Mouse (Mus musculus) heart, postnatal 36 days (tissue): ENCODE results near the gene Taf1c. TPM values are rescaled to one million over a fixed set of nuclear protein-coding genes. Genes with fewer than 3 reads are reported as not detected.

ENCODE experiments used
- total RNA-seq, 2 experiments: library from RNA; stranded (reverse); gene quantifications; 2 replicates each; pipeline ENCODE4 v1.2.3; 2021

Taf1c gene
- total RNA-seq, 2 experiments from 2014 or later: 3.6 to 3.8 TPM

Other genes with a start within 250 kb of the Taf1c start
- 100 to 1,000 TPM; 124 to 152 TPM for gene Mlycd, start 210.3 kb downstream of the Taf1c start, total RNA-seq
- gene Osgin1, start 171.1 kb downstream of the Taf1c start, total RNA-seq: 1 to 10 TPM; 4.6 to 7.4 TPM
- not detected for gene Necab2, start 158.5 kb downstream of the Taf1c start, total RNA-seq
- not detected for gene Slc38a8, start 103.5 kb downstream of the Taf1c start, total RNA-seq
- gene Mbtps1, start 46.5 kb downstream of the Taf1c start, total RNA-seq: 10 to 100 TPM; 39.7 to 41.3 TPM
- 10 to 100 TPM; 19.1 to 21.1 TPM for gene Hsdl1, start 30.0 kb downstream of the Taf1c start, total RNA-seq
- not detected for gene Dnaaf1, start 30.0 kb downstream of the Taf1c start, total RNA-seq
- not detected for gene Adad2, start 7.5 kb upstream of the Taf1c start, total RNA-seq
- under 1 TPM; 0.11 to 0.22 TPM for gene Kcng4, start 30.5 kb upstream of the Taf1c start, total RNA-seq
- gene Wfdc1, start 61.1 kb upstream of the Taf1c start, total RNA-seq: 10 to 100 TPM; 33.5 to 40.7 TPM
- gene Atp2c2, start 94.8 kb upstream of the Taf1c start, total RNA-seq: not detected
- 10 to 100 TPM; 11.1 to 13.3 TPM for gene Tldc1, start 173.2 kb upstream of the Taf1c start, total RNA-seq
- 10 to 100 TPM; 17.5 to 19.0 TPM for gene Cotl1, start 235.3 kb upstream of the Taf1c start, total RNA-seq